Mouse (Mus musculus) spleen, adult 18-20 months (tissue): ENCODE measurements around the gene Gpc3.
"Not testable (repeated sequence)": the region's sequence is repeated elsewhere in the genome, so short reads cannot be mapped to it uniquely, and the experiment has no call there.

Experiments used
- DNase-seq, 2 experiments: peaks; one replicate each; pipeline ENCODE4 v3.0.0; 2022; ENCODE audit warnings: mixed read lengths in 2 of 2

Gpc3 gene

DNA sequence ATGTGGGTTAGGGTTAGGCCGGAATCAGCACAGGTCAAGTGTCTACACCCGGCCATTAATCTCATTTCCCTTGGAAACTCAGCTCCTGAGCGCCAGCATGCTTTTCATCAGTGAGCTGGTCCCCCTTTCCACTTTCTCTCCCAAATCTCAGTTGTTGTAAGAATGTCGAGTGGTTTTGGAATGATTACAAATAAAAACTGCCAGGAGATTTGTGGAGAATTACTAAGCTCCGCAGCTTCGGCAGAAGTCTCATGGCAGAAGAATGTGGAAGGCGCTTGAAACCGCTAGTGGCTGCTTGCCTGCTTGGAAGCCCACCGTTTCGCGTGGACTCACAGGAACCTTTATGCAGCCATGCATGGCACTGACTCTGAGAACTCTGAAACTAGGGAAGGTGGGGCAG is 351.8 kb downstream of the Gpc3 start:
- no peak for DNase-seq

DNA sequence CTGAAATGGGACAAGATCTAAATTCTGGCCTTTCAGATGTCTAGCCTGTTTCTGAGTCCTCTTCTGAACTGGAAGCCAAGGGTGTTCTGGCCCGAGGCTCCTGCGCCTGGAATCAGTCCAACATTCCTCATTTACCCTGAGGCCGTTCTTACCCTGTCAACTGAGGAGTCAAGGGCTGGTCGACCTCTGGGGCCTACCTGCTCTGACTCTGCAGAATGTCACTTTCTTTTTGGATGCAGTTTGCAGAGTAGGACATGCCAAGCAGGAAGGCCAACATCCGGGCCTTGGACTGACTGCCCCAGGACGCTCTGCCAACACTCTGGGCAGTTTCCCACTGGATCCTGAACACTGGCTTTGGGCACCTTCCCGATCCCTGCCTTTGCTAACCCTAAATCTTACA is 352.2 kb downstream of the Gpc3 start:
- DNase-seq = no peak

DNA sequence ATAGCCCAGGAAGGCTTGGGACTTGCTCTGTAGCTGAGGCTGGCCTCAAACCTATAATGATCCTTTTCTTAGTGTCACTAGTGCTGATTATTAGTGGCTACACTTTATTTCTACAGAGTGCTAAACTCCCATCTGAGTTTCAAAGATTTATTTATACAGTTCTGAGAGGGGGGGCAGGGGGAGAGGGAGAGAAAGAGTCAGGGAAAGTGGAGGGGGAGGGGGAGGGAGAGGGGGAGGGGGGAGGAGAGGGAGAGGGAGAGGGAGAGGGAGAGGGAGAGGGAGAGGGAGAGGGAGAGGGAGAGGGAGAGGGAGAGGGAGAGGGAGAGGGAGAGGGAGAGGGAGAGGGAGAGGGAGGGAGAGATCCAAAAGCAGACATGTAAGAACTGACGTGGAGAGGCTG is 354.0 kb downstream of the Gpc3 start:
- DNase-seq = not testable (repeated sequence)

DNA sequence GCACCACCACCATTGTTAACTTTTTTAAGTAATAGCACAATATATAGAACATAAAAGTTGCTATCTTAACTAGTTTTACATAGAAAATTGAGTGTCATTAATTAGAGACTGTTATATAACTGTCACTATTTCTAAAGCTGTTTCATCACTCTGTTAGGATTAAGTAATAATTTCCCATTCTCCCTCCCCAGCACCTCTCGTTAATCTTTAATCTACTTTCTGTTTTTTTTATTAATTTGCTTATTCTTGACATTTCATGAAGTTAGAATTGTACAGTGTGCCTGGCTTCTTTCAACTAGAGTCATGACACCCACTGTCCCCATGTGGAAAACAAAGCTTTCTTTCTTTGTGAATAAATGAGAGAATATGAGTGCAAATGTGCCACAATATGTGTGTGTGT is 359.2 kb downstream of the Gpc3 start:
- DNase-seq = no peak

DNA sequence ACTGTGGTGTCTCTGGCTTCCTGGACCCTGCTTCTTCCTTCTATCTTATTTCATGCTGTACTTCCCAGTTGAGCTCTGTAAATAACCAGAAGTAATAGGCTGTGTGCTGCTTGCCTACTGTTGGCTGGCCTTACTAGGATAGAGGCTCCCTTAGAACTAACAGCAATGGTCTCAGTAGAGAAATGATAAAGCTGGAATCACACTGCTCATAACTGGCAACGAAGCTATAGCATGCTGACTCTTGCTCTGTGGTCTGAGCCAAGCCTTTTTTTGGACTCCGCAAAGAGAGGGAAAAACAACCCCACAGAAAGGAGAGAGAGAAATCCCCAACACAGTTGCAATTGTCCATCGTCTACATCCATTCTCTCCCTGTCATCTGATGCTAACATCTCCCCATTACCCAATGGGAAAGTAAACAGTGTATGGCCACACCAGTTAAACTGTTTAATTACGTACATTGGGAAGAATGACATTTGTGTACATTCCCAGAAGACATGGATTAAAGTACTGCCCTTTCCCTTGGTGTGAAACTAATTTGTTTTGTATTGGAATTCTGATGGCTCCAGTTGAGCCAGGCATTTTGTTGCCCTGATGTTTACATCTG is 368.0 kb downstream of the Gpc3 start:
- no peak for DNase-seq

DNA sequence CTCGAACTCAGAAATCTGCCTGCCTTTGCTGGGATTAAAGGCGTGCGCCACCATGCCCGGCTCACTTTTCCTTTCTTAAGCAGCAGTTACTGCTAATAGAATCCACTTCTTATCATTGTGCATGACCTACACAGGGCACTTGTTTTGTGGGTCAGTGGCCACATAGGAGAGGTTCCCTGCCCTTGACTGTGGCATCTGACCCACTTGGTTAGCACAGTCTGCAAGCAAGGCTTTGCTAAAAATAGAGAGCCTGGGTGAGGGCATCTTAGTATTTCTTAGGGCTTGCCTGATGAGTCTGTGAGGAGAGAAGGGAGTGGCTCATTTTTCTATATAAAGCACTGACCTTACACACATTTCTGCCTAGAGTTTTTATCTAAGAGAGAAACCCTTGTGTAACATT is 376.3 kb downstream of the Gpc3 start:
- no peak for DNase-seq

DNA sequence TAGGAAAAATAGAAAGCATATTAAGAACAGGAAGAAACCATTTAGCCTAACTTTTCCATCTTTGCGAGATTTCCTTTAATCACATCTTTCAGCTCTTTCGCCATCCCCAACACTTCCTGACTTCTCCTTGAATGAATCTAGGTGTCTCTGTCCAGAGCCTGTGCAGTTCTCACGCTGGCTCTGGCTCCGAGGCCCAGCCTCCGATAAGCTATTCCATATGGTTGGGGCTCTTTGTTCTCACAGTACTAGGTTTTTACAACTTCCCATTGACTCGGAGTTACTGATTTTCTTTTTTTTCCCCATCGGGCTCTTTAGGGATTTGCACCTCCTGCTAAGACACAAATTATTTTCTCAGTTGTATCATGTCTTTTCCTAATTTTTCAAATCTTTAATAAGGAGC is 381.8 kb downstream of the Gpc3 start:
- DNase-seq = no peak

DNA sequence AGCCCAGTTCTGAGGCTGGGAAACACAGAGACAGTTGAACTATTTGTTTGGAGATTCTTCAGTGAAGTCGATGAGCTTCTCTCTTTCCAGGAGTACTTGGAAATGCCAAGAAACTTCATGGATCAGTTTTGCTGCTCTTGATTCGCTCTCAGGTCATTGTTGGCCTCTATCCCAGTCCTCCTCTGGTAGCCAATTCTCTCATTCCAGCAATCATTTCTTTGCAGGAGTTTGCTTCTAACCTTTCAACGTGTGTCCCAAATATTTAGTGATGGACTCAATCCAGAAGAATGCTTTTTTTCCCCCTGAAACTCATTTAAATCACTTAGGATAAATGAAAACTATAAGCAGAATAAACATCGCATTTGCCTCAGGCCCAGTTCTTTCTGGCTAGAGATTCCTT is 383.0 kb downstream of the Gpc3 start:
- no peak for DNase-seq
